Mouse (Mus musculus): ENCODE results near the gene Rad54l2. TPM values are rescaled to one million over a fixed set of nuclear protein-coding genes. Genes with fewer than 3 reads are reported as not detected.

Rad54l2 gene
- polyA plus RNA-seq, 1 experiment from 2014 or later = 9.6 TPM

DNA sequence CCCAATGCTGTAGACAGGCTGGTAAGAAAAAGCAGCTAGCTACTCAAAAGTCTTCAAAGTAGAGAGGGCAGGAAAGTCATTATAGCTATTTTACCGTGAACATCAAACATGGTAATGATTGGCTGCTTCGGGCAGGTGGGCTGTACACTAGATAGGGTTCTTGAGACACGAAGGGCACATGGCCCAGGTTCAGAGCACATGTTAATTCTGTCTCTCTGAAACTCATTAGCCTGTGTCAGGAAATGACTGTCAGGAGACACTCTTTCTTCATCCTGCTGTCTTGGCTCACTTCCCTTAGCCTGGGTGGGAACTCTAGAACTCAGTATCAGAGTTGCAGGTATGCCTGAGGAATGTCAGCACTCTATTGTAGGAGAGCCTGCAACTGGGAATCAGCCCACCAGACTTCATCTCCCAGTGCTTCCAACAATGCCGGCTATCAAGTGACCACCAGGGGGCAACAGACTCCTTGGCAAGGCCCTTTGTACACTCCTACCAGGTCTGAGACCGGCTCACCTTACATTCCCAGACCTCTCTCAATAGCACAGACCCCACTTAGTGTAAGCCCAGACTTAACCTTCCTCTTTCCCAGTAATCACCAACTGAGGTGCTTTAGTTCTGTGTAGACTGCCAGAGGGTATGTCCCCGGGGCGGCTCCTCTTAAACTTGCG, 101.9 kb downstream of the Rad54l2 start:
- Histone ChIP-seq H3K36me3 (no peaks in the 10 kb centered on the region), H3K27me3 (replicated peaks) (no peaks in the 10 kb centered on the region), H3K9me3 (no peaks in the 10 kb centered on the region), H3K4me2 (replicated peaks) (0 out of 2 replicates have a peak overlapping the region, but pooled peaks have one; percentile 16), H3K4me3 (no peak overlapping the region), H3K4me1 (peaks cover 24% of the 10 kb centered on the region), H3K9ac (0 out of 2 replicates have a peak overlapping the region, but pooled peaks have one; percentile 17), H3K27ac (no peak overlapping the region)
- 37% methylated on average over 8 of the region's 8 CpGs for WGBS
- peak; percentile 48 for ATAC-seq (ENCODE audit: low FRiP score, low read depth)

GRCm38 (mm10) chr9:106685249-106686101, 103.5 kb downstream of the Rad54l2 start, which contains the start of gene Tex264:
TSS of gene Tex264 (minus strand) at chr9:106685927.
- H3K9me3 ChIP-seq = no peaks in the 10 kb centered on the region
- H3K27me3 ChIP-seq (replicated peaks) = no peaks in the 10 kb centered on the region
- peak within 1 kb of the TSS; percentile 32; the same call in 1 of the 2 replicates for H3K27ac ChIP-seq
- ATAC-seq (ENCODE audit: low FRiP score, low read depth) = peak; percentile 81
- peak within 1 kb of the TSS; percentile 98 for H3K4me2 ChIP-seq (replicated peaks)
- WGBS = under 1% methylated on average over 85 of the region's 86 CpGs
- H3K9ac ChIP-seq = peak within 1 kb of the TSS; percentile 75
- peaks cover 13% of the 10 kb centered on the region for H3K36me3 ChIP-seq
- peak within 1 kb of the TSS; percentile 78 for H3K4me3 ChIP-seq
- peaks cover 24% of the 10 kb centered on the region for H3K4me1 ChIP-seq

- Histone ChIP-seq H3K27ac (no peak overlapping the region), H3K4me1 (peaks cover 24% of the 10 kb centered on the region), H3K9me3 (no peaks in the 10 kb centered on the region), H3K36me3 (peaks cover 18% of the 10 kb centered on the region), H3K4me2 (replicated peaks) (peak overlapping the region; percentile 98), H3K4me3 (peak overlapping the region; percentile 78), H3K9ac (peak overlapping the region; percentile 75), H3K27me3 (replicated peaks) (no peaks in the 10 kb centered on the region)
- peak; percentile 27; the same call in 1 of the 2 replicates for ATAC-seq (ENCODE audit: low FRiP score, low read depth)
- 7% methylated on average over 14 of the region's 14 CpGs for WGBS
Measured at GRCm38 (mm10) chr9:106684918-106685248, 104.1 kb downstream of the Rad54l2 start.

DNA sequence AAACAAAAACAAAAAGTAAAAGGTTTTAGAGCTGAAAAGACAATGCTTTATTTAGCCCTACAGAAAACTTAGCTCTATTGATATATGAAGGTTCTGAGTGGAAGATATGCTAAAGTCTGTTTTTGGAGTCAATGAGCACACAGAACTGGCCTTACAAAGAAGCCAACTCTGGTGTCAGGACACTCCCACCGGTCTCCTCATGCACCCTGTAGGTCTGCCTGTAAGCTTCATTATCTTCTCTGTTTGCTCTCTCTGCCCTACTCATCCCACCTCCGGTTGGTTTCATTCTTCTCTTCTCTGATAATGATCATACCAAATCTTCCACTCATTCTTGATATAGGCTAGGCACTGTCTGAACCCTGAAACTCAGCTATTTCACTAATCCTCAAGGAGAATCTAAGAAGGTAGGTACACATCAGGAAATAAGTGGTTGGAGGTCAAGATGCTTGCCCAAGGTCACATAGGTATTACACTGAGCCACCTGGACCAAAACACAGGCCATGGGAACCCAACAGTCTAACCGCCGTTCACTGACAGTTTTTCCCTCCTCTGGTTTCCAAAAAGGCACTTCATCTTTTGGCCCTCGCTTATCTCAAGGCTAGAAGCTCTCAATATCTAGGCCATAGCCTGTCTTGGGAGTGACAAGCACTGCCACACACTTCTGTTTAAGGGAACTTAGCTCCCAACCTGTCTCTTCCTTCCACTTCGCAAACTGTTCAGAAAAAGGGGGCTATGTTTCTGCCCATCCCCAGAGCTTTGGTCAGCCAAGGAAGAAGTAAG, 104.7 kb downstream of the Rad54l2 start:
- no peak for ATAC-seq (ENCODE audit: low FRiP score, low read depth)
- H3K4me3 ChIP-seq = peak overlapping the region; percentile 78; the same call in 1 of the 2 replicates
- no peaks in the 10 kb centered on the region for H3K9me3 ChIP-seq
- 83% methylated on average over 6 of the region's 6 CpGs for WGBS
- H3K36me3 ChIP-seq = peaks cover 18% of the 10 kb centered on the region
- no peaks in the 10 kb centered on the region for H3K27me3 ChIP-seq (replicated peaks)
- H3K4me1 ChIP-seq = peaks cover 24% of the 10 kb centered on the region
- H3K4me2 ChIP-seq (replicated peaks) = peak overlapping the region; percentile 98
- H3K27ac ChIP-seq = no peak overlapping the region
- peak overlapping the region; percentile 75; the same call in 1 of the 2 replicates for H3K9ac ChIP-seq

DNA sequence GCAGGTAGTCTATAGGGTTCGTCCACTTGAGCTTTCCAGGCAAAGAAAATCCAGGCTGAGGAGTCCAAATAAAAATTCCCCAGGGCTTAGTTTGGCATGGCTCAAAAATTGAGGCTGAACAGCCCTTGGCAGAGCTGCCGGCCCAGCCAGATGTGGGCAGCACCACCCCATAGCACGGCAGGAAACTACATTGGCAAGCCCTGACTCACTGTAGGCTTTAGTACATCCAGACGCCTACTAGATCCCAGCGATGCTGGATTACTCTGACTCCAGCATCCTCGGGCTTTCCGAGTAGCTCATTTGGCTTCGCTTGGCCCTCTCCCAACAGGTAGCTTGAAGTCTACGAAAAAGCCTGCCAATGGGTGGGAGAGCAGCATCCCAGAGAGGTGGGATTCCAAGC, 108.0 kb downstream of the Rad54l2 start:
- Histone ChIP-seq H3K4me2 (replicated peaks) (no peak overlapping the region), H3K4me1 (peaks cover 14% of the 10 kb centered on the region), H3K9me3 (no peaks in the 10 kb centered on the region), H3K27ac (no peak overlapping the region), H3K36me3 (peaks cover 29% of the 10 kb centered on the region), H3K9ac (no peak overlapping the region), H3K27me3 (replicated peaks) (no peaks in the 10 kb centered on the region), H3K4me3 (no peak overlapping the region)
- no peak for ATAC-seq (ENCODE audit: low FRiP score, low read depth)
- 90% methylated on average over 9 of the region's 9 CpGs for WGBS

GRCm38 (mm10) chr9:106678242-106678641, 110.8 kb downstream of the Rad54l2 start:
- WGBS = 81% methylated on average over 4 of the region's 4 CpGs

GRCm38 (mm10) chr9:106677702-106678101, 111.3 kb downstream of the Rad54l2 start:
- Histone ChIP-seq H3K4me2 (replicated peaks) (no peak overlapping the region), H3K4me3 (no peak overlapping the region), H3K4me1 (no peaks in the 10 kb centered on the region), H3K9me3 (no peaks in the 10 kb centered on the region), H3K9ac (no peak overlapping the region), H3K27me3 (replicated peaks) (no peaks in the 10 kb centered on the region), H3K27ac (no peak overlapping the region), H3K36me3 (peaks cover 29% of the 10 kb centered on the region)
- 87% methylated on average over 5 of the region's 5 CpGs for WGBS
- ATAC-seq (ENCODE audit: low FRiP score, low read depth) = no peak

More at GRCm38 (mm10) chr9:106678242-106678641, 110.8 kb downstream of the Rad54l2 start:
- no peaks in the 10 kb centered on the region for H3K9me3 ChIP-seq
- no peak for ATAC-seq (ENCODE audit: low FRiP score, low read depth)
- no peak overlapping the region for H3K4me3 ChIP-seq
- no peak overlapping the region for H3K9ac ChIP-seq
- no peaks in the 10 kb centered on the region for H3K4me1 ChIP-seq
- no peak overlapping the region for H3K4me2 ChIP-seq (replicated peaks)
- H3K27ac ChIP-seq = no peak overlapping the region
- H3K36me3 ChIP-seq = peaks cover 29% of the 10 kb centered on the region
- no peaks in the 10 kb centered on the region for H3K27me3 ChIP-seq (replicated peaks)

GRCm38 (mm10) chr9:106676571-106676970, 112.4 kb downstream of the Rad54l2 start:
- Histone ChIP-seq H3K27ac (no peak overlapping the region), H3K4me3 (no peak overlapping the region), H3K9ac (no peak overlapping the region), H3K4me2 (replicated peaks) (no peak overlapping the region), H3K9me3 (no peaks in the 10 kb centered on the region), H3K27me3 (replicated peaks) (no peaks in the 10 kb centered on the region), H3K4me1 (no peaks in the 10 kb centered on the region), H3K36me3 (peaks cover 24% of the 10 kb centered on the region)
- no peak for ATAC-seq (ENCODE audit: low FRiP score, low read depth)
- 73% methylated on average over 4 of the region's 4 CpGs for WGBS

DNA sequence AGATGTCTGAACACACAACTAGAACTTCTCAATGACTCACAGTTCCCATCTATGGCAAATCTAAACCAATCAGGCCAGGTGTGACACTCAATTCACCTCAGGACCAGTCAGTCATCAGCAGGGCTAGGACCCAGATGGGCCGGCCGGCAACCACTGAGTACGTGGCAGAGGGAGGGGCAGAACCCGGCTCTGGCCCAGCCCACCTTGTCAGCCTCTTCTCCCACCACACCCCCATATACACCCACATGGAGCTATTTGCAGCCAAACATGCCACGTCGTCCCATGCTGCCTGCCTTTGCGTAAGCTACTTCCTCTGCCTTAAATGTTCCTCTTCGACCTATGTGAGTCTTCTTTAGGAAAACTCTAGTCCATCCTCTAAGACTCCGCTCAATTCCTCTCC, 113.0 kb downstream of the Rad54l2 start:
- Histone ChIP-seq H3K27me3 (replicated peaks) (no peaks in the 10 kb centered on the region), H3K9me3 (no peaks in the 10 kb centered on the region), H3K9ac (no peak overlapping the region), H3K4me2 (replicated peaks) (no peak overlapping the region), H3K4me3 (no peak overlapping the region), H3K4me1 (no peaks in the 10 kb centered on the region), H3K36me3 (peaks cover 25% of the 10 kb centered on the region), H3K27ac (no peak overlapping the region)
- WGBS = 76% methylated on average over 9 of the region's 9 CpGs
- 0 out of 2 replicates have a peak, but pooled peaks have one; percentile 63 for ATAC-seq (ENCODE audit: low FRiP score, low read depth)

DNA sequence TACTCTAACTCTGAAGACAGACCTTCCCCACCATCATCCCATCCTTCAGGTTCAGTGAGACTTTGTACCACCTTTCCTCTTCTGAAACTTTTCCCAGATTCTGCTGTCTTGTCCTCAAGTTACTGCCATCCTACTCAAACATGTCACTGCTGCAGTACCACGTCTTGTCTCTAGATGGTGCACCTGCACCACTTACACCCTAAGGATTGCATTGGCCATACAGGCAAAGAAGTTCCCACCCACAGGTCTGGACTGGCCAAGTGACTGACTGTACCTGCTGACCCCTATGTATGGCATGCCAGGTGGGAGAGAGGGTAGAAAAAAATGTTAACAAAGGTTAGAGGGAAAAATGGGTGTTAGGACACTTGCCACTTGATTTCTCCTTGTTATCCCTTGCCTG, 113.5 kb downstream of the Rad54l2 start:
- H3K9ac ChIP-seq = no peak overlapping the region
- H3K9me3 ChIP-seq = no peaks in the 10 kb centered on the region
- H3K27ac ChIP-seq = no peak overlapping the region
- H3K4me1 ChIP-seq = no peaks in the 10 kb centered on the region
- no peak overlapping the region for H3K4me3 ChIP-seq
- ATAC-seq (ENCODE audit: low FRiP score, low read depth) = peak; percentile 70; the same call in 1 of the 2 replicates
- H3K27me3 ChIP-seq (replicated peaks) = no peaks in the 10 kb centered on the region
- 0% methylated on average over 1 of the region's 1 CpGs for WGBS
- H3K36me3 ChIP-seq = peaks cover 22% of the 10 kb centered on the region
- no peak overlapping the region for H3K4me2 ChIP-seq (replicated peaks)

DNA sequence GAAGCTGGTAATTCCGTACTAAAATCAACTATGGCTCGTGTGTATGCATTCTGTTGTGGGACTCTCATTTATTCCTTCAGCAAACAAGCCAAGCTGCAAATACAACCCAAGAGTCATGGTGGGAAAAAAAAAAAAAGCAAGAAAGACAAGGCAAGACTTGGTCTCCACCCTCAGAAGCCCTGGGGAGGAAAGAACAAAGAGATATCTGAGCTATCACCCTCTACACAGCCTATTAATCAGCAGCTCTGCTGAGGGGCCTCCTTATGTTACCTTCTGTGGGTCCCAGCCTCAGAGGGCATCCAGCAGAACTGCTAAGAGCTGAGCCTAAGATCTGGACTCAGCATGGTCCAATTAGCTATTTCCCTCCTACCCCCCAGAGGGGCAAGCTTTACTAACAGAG, 115.1 kb downstream of the Rad54l2 start:
- no peaks in the 10 kb centered on the region for H3K27me3 ChIP-seq (replicated peaks)
- H3K27ac ChIP-seq = no peak overlapping the region
- H3K9ac ChIP-seq = no peak overlapping the region
- no peak overlapping the region for H3K4me2 ChIP-seq (replicated peaks)
- 87% methylated on average over 2 of the region's 2 CpGs for WGBS
- H3K9me3 ChIP-seq = no peaks in the 10 kb centered on the region
- H3K4me3 ChIP-seq = no peak overlapping the region
- H3K4me1 ChIP-seq = no peaks in the 10 kb centered on the region
- peaks cover 21% of the 10 kb centered on the region; the same call in 1 of the 2 replicates for H3K36me3 ChIP-seq
- no peak for ATAC-seq (ENCODE audit: low FRiP score, low read depth)

All from neural tube, embryonic 12.5 days (tissue).